Mouse (Mus musculus) CD4-positive helper T cell, adult 2 months (primary cell): ENCODE measurements around the gene Cpm.

Source experiments
- DNase-seq: peaks from one replicate; pipeline ENCODE4 v3.0.0-alpha.2; 2012; ENCODE audit warnings: low read depth, missing footprints, low spot score

Gene Cpm

GRCm38 (mm10) chr10:117646482-117647157, 17.3 kb downstream of the Cpm start:
- no peak for DNase-seq

DNA sequence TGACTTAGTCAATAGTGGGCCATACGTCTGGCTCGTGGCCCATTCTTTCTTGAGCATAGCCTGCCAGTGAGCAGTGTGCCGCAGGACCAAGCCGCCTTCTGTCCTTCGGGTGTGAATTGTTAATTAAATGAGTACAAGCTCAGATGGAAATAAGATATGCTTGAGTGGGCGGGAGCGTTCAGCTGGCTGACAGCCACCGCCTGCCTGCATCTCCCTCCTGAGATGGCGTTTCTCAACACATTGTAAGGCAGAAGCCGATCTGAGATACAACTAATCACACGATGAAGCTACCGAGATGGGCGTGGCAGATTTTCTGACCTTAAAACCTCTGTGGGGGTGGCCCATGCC, 17.8 kb downstream of the Cpm start:
- DNase-seq: peak; percentile 43

GRCm38 (mm10) chr10:117647964-117648472, 18.7 kb downstream of the Cpm start:
- no peak for DNase-seq

DNA sequence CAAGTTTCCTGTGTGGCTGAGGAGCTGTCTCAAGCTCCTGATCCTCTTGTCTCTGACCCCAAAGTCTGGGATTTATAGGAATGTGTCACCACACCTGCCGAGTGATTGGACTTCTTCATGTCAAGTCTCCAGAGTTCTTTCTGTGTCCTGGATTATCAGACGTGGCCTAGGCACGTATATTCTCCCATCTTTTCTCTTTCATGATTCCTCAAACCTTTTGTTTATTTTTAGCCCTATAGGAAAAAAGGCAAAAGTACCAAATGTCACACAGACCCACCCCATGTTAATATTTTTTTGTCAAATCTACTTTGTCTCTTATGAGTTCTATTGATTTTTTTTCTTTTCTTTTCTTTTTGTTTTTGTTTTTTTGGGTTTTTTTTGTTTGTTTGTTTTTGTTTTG, 19.3 kb downstream of the Cpm start:
- no peak for DNase-seq

DNA sequence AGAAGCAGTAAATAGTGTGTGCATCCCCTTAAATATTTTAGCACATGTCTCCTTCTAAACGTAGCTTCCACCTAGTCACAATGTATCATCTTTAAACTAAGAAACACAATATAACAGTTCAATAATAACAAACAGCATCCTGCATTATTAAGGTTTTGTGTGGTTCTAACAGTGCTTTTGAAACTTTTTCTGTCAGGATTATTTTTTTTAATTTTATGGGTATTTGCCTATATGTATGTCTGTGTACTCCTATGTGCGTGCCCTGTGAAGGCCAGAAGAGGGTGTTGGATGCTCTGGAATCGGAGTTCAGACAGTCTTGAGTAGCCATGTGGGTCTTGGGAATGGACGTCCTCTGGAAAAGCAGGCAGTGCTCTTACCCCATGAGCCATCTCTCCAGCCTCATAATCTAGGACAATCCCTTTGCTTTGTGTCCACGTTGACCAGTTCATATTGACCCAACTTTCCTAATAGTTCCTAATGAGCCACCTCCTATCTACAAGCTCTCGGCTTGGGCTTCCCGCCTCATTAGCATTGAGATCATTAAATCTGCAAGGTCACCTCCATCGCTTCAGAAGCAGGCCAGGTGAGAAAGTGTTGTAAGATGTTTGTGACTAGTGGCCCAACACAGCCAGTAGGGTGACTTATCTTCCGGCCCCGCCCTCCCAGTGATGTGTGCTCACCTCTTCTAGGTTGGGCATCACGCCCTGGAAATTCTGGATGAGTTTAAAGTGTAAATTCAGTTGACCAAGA, 20.2 kb downstream of the Cpm start:
- no peak for DNase-seq

DNA sequence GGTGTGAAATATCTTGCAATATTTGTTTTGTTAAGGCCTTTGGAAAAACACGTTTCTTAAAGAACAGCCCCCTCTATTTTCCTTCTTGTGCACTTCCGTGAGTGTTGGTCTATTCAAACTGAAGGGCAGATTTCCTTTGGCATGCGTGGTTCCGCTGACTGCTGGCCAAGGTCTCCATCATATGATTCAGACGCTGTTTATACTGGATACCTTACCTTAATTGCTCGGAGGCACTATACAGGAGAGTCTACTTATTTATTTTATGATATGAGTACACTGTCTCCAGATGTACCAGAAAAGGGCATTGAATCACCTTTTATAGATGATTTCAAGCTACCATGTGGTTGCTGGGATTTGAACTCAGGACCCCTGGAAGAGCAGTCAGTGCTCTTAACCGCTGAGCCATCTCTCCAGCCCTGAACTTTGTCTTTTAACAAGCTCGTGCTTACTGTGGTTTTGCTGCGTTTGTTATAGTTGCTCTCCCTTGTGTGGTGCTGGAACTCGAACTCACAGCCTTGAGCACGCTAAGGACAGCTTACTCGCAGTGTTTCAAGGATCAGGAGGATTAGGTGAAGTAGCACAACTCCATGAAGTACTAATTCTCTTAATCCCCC, 20.8 kb downstream of the Cpm start:
- no peak for DNase-seq

DNA sequence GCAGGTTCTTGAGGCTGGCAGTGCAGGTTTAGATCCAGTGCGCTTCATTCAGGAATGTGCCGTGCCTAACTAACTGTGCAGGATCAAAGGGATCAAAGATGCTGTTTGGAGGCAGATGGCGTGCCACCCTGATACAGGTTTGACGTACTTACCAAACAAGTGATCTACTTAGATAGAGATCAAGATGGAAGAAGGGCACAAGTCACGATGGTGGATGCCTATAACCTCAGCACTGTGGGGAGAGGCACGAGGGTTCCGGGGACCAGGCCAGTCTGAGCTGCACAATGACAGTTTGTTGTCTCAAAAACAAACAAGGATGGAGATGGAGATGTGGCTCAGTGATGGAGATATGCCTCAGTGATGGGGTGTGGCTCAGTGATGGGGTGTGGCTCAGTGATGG, 21.4 kb downstream of the Cpm start:
- no peak for DNase-seq

DNA sequence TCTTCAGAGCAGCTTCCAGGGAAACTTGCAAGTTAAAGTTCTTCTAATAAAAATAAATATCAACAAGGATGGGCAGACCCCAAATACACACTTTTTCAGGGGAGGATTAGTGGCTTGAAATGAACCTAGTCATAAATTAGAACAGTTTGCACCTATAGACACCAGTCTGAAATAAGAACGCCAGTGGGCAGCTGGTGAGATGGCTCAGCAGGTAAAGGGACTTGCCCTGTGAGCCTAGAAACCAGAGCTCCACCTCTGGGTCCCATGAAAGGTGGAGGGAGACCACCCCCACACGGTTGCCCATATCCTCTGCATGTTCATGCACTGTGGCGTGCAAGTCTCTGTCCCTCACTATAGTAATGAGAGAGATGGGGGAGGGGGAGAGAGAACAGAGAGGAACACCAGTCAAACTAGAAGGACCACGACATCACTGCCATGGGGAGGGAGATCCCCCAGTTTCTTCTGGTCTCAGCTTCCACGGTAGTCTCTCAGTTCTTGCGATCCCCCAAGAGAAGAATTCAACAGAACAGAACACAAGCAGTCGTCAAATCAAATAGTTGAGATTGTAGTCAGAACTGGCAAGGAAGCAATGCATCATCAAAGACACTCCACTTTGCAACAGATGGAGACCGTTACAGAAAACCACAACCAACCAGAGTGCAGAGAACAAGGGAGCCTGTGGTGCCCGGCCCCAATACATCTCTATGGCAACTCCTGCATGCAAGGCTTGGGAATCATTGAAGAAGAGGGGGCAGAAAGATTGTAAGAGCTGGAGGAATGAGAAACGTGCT, 22.5 kb downstream of the Cpm start:
- peak; percentile 59 for DNase-seq

DNA sequence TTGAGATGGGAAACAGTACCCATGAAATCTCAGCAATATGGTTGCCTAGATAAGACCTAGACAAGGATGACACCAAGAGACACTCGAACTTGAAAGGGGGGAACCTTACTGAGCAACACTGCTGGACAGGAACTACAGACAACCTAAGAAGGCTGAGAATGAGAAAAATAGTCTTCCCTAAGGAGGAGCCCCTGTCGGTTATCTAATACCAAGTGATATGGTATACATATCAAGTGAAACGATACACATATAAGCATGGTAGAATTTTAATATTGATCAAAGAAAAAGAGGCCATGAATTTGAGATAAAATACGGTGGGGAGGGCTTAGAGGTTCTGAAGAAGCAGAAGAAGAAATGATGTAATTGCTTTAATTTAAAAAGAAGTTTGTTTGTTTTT, 23.1 kb downstream of the Cpm start:
- no peak for DNase-seq

GRCm38 (mm10) chr10:117652930-117653778, 23.9 kb downstream of the Cpm start:
- no peak for DNase-seq

- DNase-seq: no peak
Measured at GRCm38 (mm10) chr10:117653779-117654173, 24.5 kb downstream of the Cpm start.

GRCm38 (mm10) chr10:117654576-117655123, 25.4 kb downstream of the Cpm start:
- no peak for DNase-seq

DNA sequence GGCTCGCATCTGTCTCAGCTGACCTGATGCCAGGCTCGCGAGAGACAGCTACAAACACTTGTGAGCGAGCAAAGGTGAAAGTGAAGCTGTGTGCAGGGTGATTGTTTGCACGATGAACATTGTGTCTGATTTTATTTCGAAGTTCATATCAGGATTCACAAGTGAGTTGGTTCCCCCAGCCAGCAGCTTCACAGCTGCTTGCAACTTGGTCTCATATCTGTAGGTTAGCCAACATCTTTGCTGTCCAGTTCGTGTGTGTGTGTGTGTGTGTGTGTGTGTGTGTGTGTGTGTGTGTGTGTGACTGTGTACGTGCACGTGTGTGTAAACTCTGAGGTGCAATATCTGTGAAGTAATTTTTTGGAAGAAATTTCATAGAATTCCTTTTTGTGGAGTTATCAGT, 26.2 kb downstream of the Cpm start:
- DNase-seq: no peak

DNA sequence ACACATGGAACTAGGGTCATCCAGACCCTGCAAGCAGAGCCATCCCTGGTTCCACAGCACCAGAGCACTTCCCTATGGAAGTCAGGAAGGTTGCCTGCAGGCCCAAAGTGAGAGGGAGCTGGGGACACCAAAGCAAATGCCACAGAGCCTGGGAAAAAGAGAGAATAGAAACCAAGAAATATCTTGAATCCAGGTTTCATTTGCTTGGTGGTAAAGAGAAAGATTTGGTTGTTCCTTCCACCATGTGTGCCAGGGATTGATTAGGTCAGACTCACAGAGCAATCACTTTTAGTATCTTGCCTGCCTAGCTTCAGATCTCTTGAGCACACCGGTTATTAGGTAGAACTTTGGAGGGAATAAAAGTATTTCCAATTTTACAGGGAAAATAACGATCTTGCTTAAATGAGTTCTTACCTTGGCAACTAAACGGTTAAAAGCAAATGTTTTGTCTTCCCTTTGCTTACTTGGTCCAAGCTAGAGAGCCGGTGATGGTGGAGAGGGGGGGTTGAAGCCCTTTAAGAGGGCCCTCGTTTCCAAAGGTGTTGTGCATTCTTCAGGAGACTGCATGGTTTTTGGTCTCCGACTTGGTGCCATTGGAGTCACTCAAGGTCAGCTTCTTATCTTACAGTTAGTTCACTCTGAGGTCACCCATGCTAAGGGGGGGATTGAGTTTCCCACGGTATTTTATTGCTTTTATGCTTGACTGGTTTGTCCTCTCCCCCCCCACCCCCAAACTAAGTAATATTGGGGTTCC, 26.8 kb downstream of the Cpm start:
- DNase-seq: no peak

DNA sequence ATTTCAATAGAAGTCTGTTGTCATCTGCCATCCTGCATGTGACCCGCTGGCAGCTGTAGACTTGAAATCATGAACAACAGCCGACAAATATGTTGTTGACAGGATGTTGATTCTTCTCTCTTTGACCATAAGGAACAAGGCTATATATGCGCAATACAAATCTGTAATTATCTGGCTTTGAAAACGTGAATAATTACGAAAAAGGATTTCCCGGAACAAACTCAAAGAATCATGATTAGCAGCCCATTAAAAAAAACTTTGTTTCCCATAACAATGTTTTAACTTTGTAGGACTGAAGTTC, 27.3 kb downstream of the Cpm start:
- no peak for DNase-seq

- no peak for DNase-seq
Measured at GRCm38 (mm10) chr10:117656985-117657658, 27.8 kb downstream of the Cpm start.

DNA sequence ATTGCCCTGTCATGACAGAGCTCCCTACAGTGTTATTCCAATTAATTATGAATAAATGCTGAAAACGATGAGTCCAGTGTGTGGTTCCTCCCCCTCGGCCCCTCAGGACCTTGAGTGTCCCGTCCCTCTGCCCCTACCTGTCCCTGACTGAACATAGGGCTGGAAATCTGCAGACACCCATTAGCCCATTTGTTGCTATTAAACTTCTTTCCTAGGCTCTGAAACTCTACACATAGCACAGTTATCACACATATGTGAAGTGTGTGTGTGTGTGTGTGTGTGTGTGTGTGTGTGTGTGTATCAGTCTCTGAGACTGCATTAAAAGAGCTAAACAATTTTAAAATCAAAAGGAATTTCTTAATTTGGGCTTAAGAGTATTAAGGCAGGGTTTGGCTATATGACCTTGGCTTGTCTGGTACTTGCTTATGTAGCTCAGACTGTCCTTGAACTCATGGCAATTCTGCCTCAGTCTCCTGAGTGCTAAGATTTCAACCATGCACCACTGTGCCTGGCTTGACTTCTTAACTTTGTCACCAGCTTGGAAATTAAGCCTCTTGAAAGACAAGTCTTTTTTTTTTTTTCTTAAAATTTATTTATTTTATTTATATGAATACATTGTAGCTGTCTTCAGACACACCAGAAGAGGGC, 28.5 kb downstream of the Cpm start:
- no peak for DNase-seq

GRCm38 (mm10) chr10:117658522-117659429, 29.5 kb downstream of the Cpm start:
- DNase-seq: no peak
